Mouse (Mus musculus) midbrain, postnatal 0 days (tissue): ENCODE results near the gene Txnip. TPM values are rescaled to one million over a fixed set of nuclear protein-coding genes. Genes with fewer than 3 reads are reported as not detected.

Experiments used
- ATAC-seq: fragments of 200-750 bp; cut with Nextera tagmentation; 2 replicates; pipeline ENCODE4 v1.8.0; 2017; ENCODE audit warnings: moderate number of reproducible peaks, mild to moderate bottlenecking, moderate TSS enrichment, moderate library complexity; ENCODE audit not compliant: low FRiP score
- DNase-seq: peaks from one replicate; pipeline ENCODE4 v3.0.0-alpha.2; 2015; ENCODE audit warnings: low spot score
- H3K27ac ChIP-seq: fragments of 300-500 bp; sonication (generic); 2 replicates; pipeline ENCODE4 v1.5.1; 2014; ENCODE audit warnings: low read depth, mild to moderate bottlenecking, low read length, mixed read lengths
- H3K27me3 ChIP-seq: fragments of 300-500 bp; sonication (generic); 2 replicates; pipeline ENCODE4 v1.6.1; 2014; ENCODE audit warnings: low read length, control low read depth, mixed read lengths; ENCODE audit not compliant: insufficient read depth
- H3K36me3 ChIP-seq: fragments of 300-500 bp; sonication (generic); 2 replicates; pipeline ENCODE4 v1.6.1; 2014; ENCODE audit warnings: low read length, control low read depth, mixed read lengths; ENCODE audit not compliant: insufficient read depth
- H3K4me1 ChIP-seq: fragments of 300-500 bp; sonication (generic); 2 replicates; pipeline ENCODE4 v1.6.1; 2014; ENCODE audit warnings: mild to moderate bottlenecking, control low read depth, antibody characterized with exemption, low read length, mixed read lengths; ENCODE audit not compliant: insufficient read depth
- H3K4me2 ChIP-seq: fragments of 300-500 bp; sonication (generic); 2 replicates; pipeline ENCODE4 v1.6.1; 2014; ENCODE audit warnings: low read depth, mild to moderate bottlenecking, low read length, mixed read lengths; ENCODE audit not compliant: poor library complexity, severe bottlenecking
- H3K4me3 ChIP-seq: fragments of 300-500 bp; sonication (generic); 2 replicates; pipeline ENCODE4 v1.5.1; 2014; ENCODE audit warnings: low read depth, mild to moderate bottlenecking, low read length, moderate library complexity
- H3K9ac ChIP-seq: fragments of 300-500 bp; sonication (generic); replicated peaks from 2 replicates; pipeline ENCODE4 v1.6.1; 2014; ENCODE audit warnings: mild to moderate bottlenecking, low read length, moderate library complexity, mixed read lengths; ENCODE audit not compliant: poor library complexity, severe bottlenecking
- H3K9me3 ChIP-seq: fragments of 300-500 bp; sonication (generic); 2 replicates; pipeline ENCODE4 v1.6.1; 2016; ENCODE audit warnings: low read length, control low read depth
- CTCF ChIP-seq: IDR thresholded peaks from 2 replicates; pipeline ENCODE4 v1.5.1; 2016; ENCODE audit warnings: antibody characterized with exemption, mild to moderate bottlenecking
- WGBS: fragments of 180-500 bp; shearing (Covaris S2); extraction: QIAGEN DNeasy Blood & Tissue Kit; methylation state at CpG from one replicate; pipeline ENCODE4 v1.1.7; 2014; 5-methylcytosine and 5-hydroxymethylcytosine counted together
- polyA plus RNA-seq: library from polyadenylated mRNA; unstranded; fragments of >200 nt; fragmentation: Nextera tagmentation; extraction: Ambion mirVana; gene quantifications from 2 replicates; pipeline ENCODE4 v1.2.1, GENCODE M21; 2015
- total RNA-seq: library from RNA; depleted of rRNA; stranded (reverse); fragments of >200 nt; gene quantifications from 2 replicates; pipeline ENCODE4 v1.2.3, GENCODE M21; 2014; rRNA removed

Txnip gene
- total and polyA plus RNA-seq, 2 experiments from 2014 or later, result 116 to 145 TPM

- Histone ChIP-seq H3K36me3 (no peaks in the 10 kb centered on the region), H3K4me2 (no peak overlapping the region), H3K4me1 (peaks cover 12% of the 10 kb centered on the region; the same call in 1 of the 2 replicates), H3K9ac (no peak overlapping the region), H3K27ac (no peak overlapping the region), H3K4me3 (no peak overlapping the region), H3K9me3 (no peaks in the 10 kb centered on the region), H3K27me3 (no peaks in the 10 kb centered on the region)
- 88% methylated on average over 4 of the region's 4 CpGs for WGBS
- TF ChIP-seq CTCF, result no peak
- DNase-seq, result no peak
- ATAC-seq, result no peak
Observed at GRCm38 (mm10) chr3:96606618-96607017, 48.9 kb downstream of the Txnip start.

Other genes starting within 250 kb of the Txnip start
- not detected in 2 replicates for gene BC107364, start 105.7 kb upstream of the Txnip start, total RNA-seq
- not detected in 2 replicates for gene BC107364, start 105.7 kb upstream of the Txnip start, polyA plus RNA-seq
- gene Hfe2, start 32.8 kb upstream of the Txnip start, total RNA-seq, result 2.0 and 2.1 TPM in 2 replicates
- gene Hfe2, start 32.8 kb upstream of the Txnip start, polyA plus RNA-seq, result 2.0 and 2.7 TPM in 2 replicates
- gene Gm16253, start 19.0 kb downstream of the Txnip start, total RNA-seq, result not detected in 2 replicates
- gene Gm16253, start 19.0 kb downstream of the Txnip start, polyA plus RNA-seq, result 0.52 TPM in 1 of 2 replicates, not detected in the other
- 13.2 and 16.2 TPM in 2 replicates for gene Polr3gl, start 36.2 kb downstream of the Txnip start, total RNA-seq
- gene Polr3gl, start 36.2 kb downstream of the Txnip start, polyA plus RNA-seq, result 29.4 and 32.0 TPM in 2 replicates
- 21.5 and 32.7 TPM in 2 replicates for gene Ankrd34a, start 38.7 kb downstream of the Txnip start, total RNA-seq
- 16.3 and 21.0 TPM in 2 replicates for gene Ankrd34a, start 38.7 kb downstream of the Txnip start, polyA plus RNA-seq
- 38.0 and 52.9 TPM in 2 replicates for gene Lix1l, start 43.2 kb downstream of the Txnip start, total RNA-seq
- gene Lix1l, start 43.2 kb downstream of the Txnip start, polyA plus RNA-seq, result 3.2 TPM in 2 replicates
- 23.8 and 25.0 TPM in 2 replicates for gene Rbm8a, start 72.0 kb downstream of the Txnip start, total RNA-seq
- 115 and 118 TPM in 2 replicates for gene Rbm8a, start 72.0 kb downstream of the Txnip start, polyA plus RNA-seq
- 39.8 and 52.3 TPM in 2 replicates for gene Pex11b, start 77.4 kb downstream of the Txnip start, total RNA-seq
- gene Pex11b, start 77.4 kb downstream of the Txnip start, polyA plus RNA-seq, result 75.9 and 80.4 TPM in 2 replicates
- 0.44 and 1.4 TPM in 2 replicates for gene Gm42957, start 77.5 kb downstream of the Txnip start, total RNA-seq
- gene Gm42957, start 77.5 kb downstream of the Txnip start, polyA plus RNA-seq, result 0.05 and 0.06 TPM in 2 replicates
- 3.0 and 3.3 TPM in 2 replicates for gene Itga10, start 87.6 kb downstream of the Txnip start, total RNA-seq
- 0.83 and 1.0 TPM in 2 replicates for gene Itga10, start 87.6 kb downstream of the Txnip start, polyA plus RNA-seq
- 4.9 and 8.5 TPM in 2 replicates for gene Ankrd35, start 112.2 kb downstream of the Txnip start, total RNA-seq
- gene Ankrd35, start 112.2 kb downstream of the Txnip start, polyA plus RNA-seq, result 3.7 and 4.3 TPM in 2 replicates
- 33.1 and 46.0 TPM in 2 replicates for gene Pias3, start 138.4 kb downstream of the Txnip start, total RNA-seq
- 44.2 and 49.7 TPM in 2 replicates for gene Pias3, start 138.4 kb downstream of the Txnip start, polyA plus RNA-seq
- 6.5 and 11.9 TPM in 2 replicates for gene Nudt17, start 150.6 kb downstream of the Txnip start, total RNA-seq
- gene Nudt17, start 150.6 kb downstream of the Txnip start, polyA plus RNA-seq, result 18.5 and 20.6 TPM in 2 replicates
- 12.6 and 14.7 TPM in 2 replicates for gene Polr3c, start 169.7 kb downstream of the Txnip start, total RNA-seq
- 26.4 and 30.7 TPM in 2 replicates for gene Polr3c, start 169.7 kb downstream of the Txnip start, polyA plus RNA-seq
- 59.6 and 63.4 TPM in 2 replicates for gene Rnf115, start 169.7 kb downstream of the Txnip start, total RNA-seq
- 71.8 and 76.5 TPM in 2 replicates for gene Rnf115, start 169.7 kb downstream of the Txnip start, polyA plus RNA-seq